Mouse (Mus musculus) heart, postnatal 0 days (tissue): ENCODE results near the gene Unc13a.

ENCODE experiments used
- CTCF ChIP-seq: IDR thresholded peaks from 2 replicates; pipeline ENCODE4 v1.5.1; 2016; ENCODE audit warnings: antibody characterized with exemption, control low read depth, low read depth
- EP300 ChIP-seq: IDR thresholded peaks from 2 replicates; pipeline ENCODE4 v1.6.1; 2016; ENCODE audit warnings: antibody characterized with exemption, low read depth

DNA sequence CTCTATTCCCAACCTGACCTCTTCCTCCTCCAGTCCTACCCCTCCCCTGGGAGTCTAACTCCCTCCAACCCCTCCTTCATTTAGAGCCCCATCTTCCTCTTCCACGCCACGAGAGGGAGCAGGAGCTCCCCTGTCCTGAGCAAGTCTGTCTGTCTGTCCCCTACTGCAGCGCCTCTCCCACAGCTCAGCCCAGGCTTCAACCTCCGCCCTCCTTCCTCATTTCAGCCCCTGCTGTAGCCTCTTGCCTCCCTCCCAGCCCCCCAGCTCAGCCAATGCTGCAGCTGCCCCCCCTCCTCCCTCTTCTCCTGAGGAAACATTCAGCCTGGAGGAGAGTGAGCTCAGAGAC is 30.5 kb upstream of the Unc13a start:
- TF ChIP-seq CTCF (no peak), EP300 (no peak)
